Mouse (Mus musculus): ENCODE results near the gene Tmem50a. TPM values are rescaled to one million over a fixed set of nuclear protein-coding genes. Genes with fewer than 3 reads are reported as not detected.

Gene Tmem50a
- polyA plus RNA-seq, 1 experiment from 2014 or later = 271 TPM

GRCm38 (mm10) chr4:134868065-134868464, 46.8 kb downstream of the Tmem50a start:
- Histone ChIP-seq H3K27me3 (replicated peaks; ENCODE audit: insufficient read depth, low read length) (0 out of 2 replicates have a peak, but pooled peaks cover 3% of the 10 kb centered on the region), H3K27ac (ENCODE audit: low read length) (no peak overlapping the region), H3K36me3 (ENCODE audit: insufficient read depth, low read length) (no peaks in the 10 kb centered on the region), H3K4me1 (ENCODE audit: insufficient read depth, low read depth, low read length) (no peaks in the 10 kb centered on the region), H3K4me2 (replicated peaks; ENCODE audit: low read depth, low read length) (no peak overlapping the region), H3K4me3 (ENCODE audit: low read depth, low read length) (no peak overlapping the region), H3K9ac (replicated peaks; ENCODE audit: low read depth) (no peak overlapping the region), H3K9me3 (ENCODE audit: low read length) (no peaks in the 10 kb centered on the region)
- TF ChIP-seq EP300 (IDR thresholded peaks at IDR 0.05) = no peak
- no peak for TF ChIP-seq CTCF (IDR thresholded peaks at IDR 0.05)
- WGBS = 87% methylated on average over 10 of the region's 10 CpGs
- no peak for ATAC-seq
- DNase-seq (ENCODE audit: low spot score) = no peak

DNA sequence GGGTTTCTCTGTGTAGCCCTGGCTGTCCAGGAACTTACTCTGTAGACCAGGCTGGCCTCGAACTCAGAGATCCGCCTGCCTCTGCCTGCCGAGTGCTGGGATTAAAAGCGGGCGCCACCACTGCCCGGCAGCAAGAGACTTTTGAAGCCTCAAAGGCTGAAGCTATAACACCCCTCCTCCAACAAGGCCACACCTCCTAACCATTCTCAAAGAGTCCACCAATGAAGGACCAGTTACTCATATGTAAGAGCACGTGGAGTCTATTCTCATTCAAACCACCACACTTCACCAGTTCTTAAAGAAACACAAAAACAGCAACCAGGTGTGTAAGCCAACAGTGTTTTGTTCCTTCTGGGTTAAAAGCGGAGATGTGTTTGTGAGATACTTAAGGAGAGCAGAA, 47.2 kb downstream of the Tmem50a start:
- no peaks in the 10 kb centered on the region for H3K4me1 ChIP-seq (ENCODE audit: insufficient read depth, low read depth, low read length)
- no peak overlapping the region for H3K27ac ChIP-seq (ENCODE audit: low read length)
- no peaks in the 10 kb centered on the region for H3K36me3 ChIP-seq (ENCODE audit: insufficient read depth, low read length)
- H3K9ac ChIP-seq (replicated peaks; ENCODE audit: low read depth) = no peak overlapping the region
- H3K4me3 ChIP-seq (ENCODE audit: low read depth, low read length) = no peak overlapping the region
- no peak for ATAC-seq
- 0 out of 2 replicates have a peak, but pooled peaks cover 3% of the 10 kb centered on the region for H3K27me3 ChIP-seq (replicated peaks; ENCODE audit: insufficient read depth, low read length)
- TF ChIP-seq EP300 (IDR thresholded peaks at IDR 0.05) (no peak), CTCF (IDR thresholded peaks at IDR 0.05) (no peak)
- 84% methylated on average over 8 of the region's 8 CpGs for WGBS
- DNase-seq (ENCODE audit: low spot score) = no peak
- no peaks in the 10 kb centered on the region for H3K9me3 ChIP-seq (ENCODE audit: low read length)
- no peak overlapping the region for H3K4me2 ChIP-seq (replicated peaks; ENCODE audit: low read depth, low read length)

- no peaks in the 10 kb centered on the region for H3K4me1 ChIP-seq (ENCODE audit: insufficient read depth, low read depth, low read length)
- no peak overlapping the region for H3K4me2 ChIP-seq (replicated peaks; ENCODE audit: low read depth, low read length)
- H3K9me3 ChIP-seq (ENCODE audit: low read length) = no peaks in the 10 kb centered on the region
- 0 out of 2 replicates have a peak, but pooled peaks cover 3% of the 10 kb centered on the region for H3K27me3 ChIP-seq (replicated peaks; ENCODE audit: insufficient read depth, low read length)
- no peak for ATAC-seq
- TF ChIP-seq CTCF (IDR thresholded peaks at IDR 0.05) (no peak), EP300 (IDR thresholded peaks at IDR 0.05) (no peak)
- no peak overlapping the region for H3K27ac ChIP-seq (ENCODE audit: low read length)
- no peak overlapping the region for H3K4me3 ChIP-seq (ENCODE audit: low read depth, low read length)
- H3K36me3 ChIP-seq (ENCODE audit: insufficient read depth, low read length) = no peaks in the 10 kb centered on the region
- DNase-seq (ENCODE audit: low spot score) = no peak
- 88% methylated on average over 8 of the region's 8 CpGs for WGBS
- H3K9ac ChIP-seq (replicated peaks; ENCODE audit: low read depth) = no peak overlapping the region
Measured at GRCm38 (mm10) chr4:134867213-134867612, 47.6 kb downstream of the Tmem50a start.

DNA sequence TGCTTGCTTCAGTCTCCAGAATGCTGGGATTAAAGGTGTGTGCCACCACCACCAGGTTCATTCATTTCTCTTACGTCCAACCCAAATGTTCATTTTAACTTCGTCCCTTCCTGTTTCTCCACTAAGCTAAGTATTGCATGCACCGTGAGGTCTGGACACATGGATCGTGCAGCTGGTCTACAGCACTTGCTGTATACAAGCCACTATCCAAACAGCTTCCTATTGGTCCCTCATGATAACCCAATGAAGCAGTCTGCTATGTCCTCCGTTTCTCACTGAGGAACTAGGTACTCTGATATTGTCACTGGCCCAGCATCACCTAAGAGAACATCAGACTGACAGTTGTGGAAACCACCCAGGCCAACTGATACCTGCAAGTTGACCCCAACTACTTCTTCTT, 49.0 kb downstream of the Tmem50a start:
- no peak overlapping the region for H3K4me3 ChIP-seq (ENCODE audit: low read depth, low read length)
- 80% methylated on average over 5 of the region's 5 CpGs for whole genome bisulfite sequencing
- TF ChIP-seq EP300 (IDR thresholded peaks at IDR 0.05) (no peak), CTCF (IDR thresholded peaks at IDR 0.05) (no peak)

DNA sequence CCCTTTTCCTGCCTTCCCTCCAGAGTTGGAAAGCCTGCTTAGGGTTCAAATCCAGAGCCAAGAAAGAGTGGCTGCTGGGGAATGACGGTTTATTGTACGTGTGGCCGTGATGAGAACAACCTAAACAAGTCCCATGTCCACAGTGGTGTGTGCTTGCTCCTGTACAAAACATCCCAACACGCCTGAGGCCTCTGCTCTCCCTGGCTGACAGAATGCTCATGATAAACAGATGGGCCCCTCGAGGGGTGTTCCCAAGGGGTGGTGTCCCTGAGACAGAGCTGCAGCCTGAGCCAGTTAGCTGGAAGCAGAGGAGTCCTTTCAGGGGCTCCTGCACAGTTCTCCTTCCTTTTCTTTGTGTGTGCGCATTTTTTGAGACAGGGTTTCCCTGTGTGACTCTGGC, 49.5 kb downstream of the Tmem50a start:
- H3K4me2 ChIP-seq (replicated peaks; ENCODE audit: low read depth, low read length) = no peak overlapping the region
- H3K9ac ChIP-seq (replicated peaks; ENCODE audit: low read depth) = no peak overlapping the region
- H3K27me3 ChIP-seq (replicated peaks; ENCODE audit: insufficient read depth, low read length) = 0 out of 2 replicates have a peak, but pooled peaks cover 3% of the 10 kb centered on the region
- no peaks in the 10 kb centered on the region for H3K36me3 ChIP-seq (ENCODE audit: insufficient read depth, low read length)
- WGBS = 55% methylated on average over 6 of the region's 6 CpGs
- no peaks in the 10 kb centered on the region for H3K9me3 ChIP-seq (ENCODE audit: low read length)
- H3K4me3 ChIP-seq (ENCODE audit: low read depth, low read length) = no peak overlapping the region
- no peaks in the 10 kb centered on the region for H3K4me1 ChIP-seq (ENCODE audit: insufficient read depth, low read depth, low read length)
- ATAC-seq (no peak), DNase-seq (ENCODE audit: low spot score) (no peak)
- no peak overlapping the region for H3K27ac ChIP-seq (ENCODE audit: low read length)
- TF ChIP-seq CTCF (IDR thresholded peaks at IDR 0.05) (no peak), EP300 (IDR thresholded peaks at IDR 0.05) (no peak)

More for the DNA sequence above, 49.0 kb downstream of the Tmem50a start:
- no peak for ATAC-seq
- H3K27ac ChIP-seq (ENCODE audit: low read length) = no peak overlapping the region
- DNase-seq (ENCODE audit: low spot score) = no peak
- H3K4me1 ChIP-seq (ENCODE audit: insufficient read depth, low read depth, low read length) = no peaks in the 10 kb centered on the region
- H3K4me2 ChIP-seq (replicated peaks; ENCODE audit: low read depth, low read length) = no peak overlapping the region
- H3K9me3 ChIP-seq (ENCODE audit: low read length) = no peaks in the 10 kb centered on the region
- 0 out of 2 replicates have a peak, but pooled peaks cover 3% of the 10 kb centered on the region for H3K27me3 ChIP-seq (replicated peaks; ENCODE audit: insufficient read depth, low read length)
- H3K36me3 ChIP-seq (ENCODE audit: insufficient read depth, low read length) = no peaks in the 10 kb centered on the region
- H3K9ac ChIP-seq (replicated peaks; ENCODE audit: low read depth) = no peak overlapping the region

- H3K36me3 ChIP-seq (ENCODE audit: insufficient read depth, low read length) = no peaks in the 10 kb centered on the region
- H3K4me3 ChIP-seq (ENCODE audit: low read depth, low read length) = no peak within 1 kb of the TSS
- H3K27me3 ChIP-seq (replicated peaks; ENCODE audit: insufficient read depth, low read length) = no peaks in the 10 kb centered on the region
- ATAC-seq (no peak), DNase-seq (ENCODE audit: low spot score) (no peak)
- H3K9me3 ChIP-seq (ENCODE audit: low read length) = no peaks in the 10 kb centered on the region
- H3K27ac ChIP-seq (ENCODE audit: low read length) = no peak within 1 kb of the TSS
- WGBS = 64% methylated on average over 14 of the region's 14 CpGs
- no peak within 1 kb of the TSS for H3K4me2 ChIP-seq (replicated peaks; ENCODE audit: low read depth, low read length)
- no peak within 1 kb of the TSS for H3K9ac ChIP-seq (replicated peaks; ENCODE audit: low read depth)
- no peak for TF ChIP-seq EP300 (IDR thresholded peaks at IDR 0.05)
- TF ChIP-seq CTCF (IDR thresholded peaks at IDR 0.05) = no peak
- no peaks in the 10 kb centered on the region for H3K4me1 ChIP-seq (ENCODE audit: insufficient read depth, low read depth, low read length)
Measured at GRCm38 (mm10) chr4:134863937-134864729, 50.7 kb downstream of the Tmem50a start, which contains the start of gene Rhd. Gene Rhd (plus strand): TSS chr4:134864536.

Measured in lung, postnatal 0 days (tissue).